In genomic region chr16:29847734-29848133, GRCm38 (mm10) we compare ENCODE assay signal across 15 mouse cellular contexts.
DNase-seq lines count a peak whose midpoint lies in the region; ATAC-seq lines count a peak whose summit lies in the region.
"Had no signal": no experiment of that assay in that cellular context is flagged by ENCODE, and none has a peak within 500 bp of the region (broad histone marks: within the 10 kb centered on the region; RNA-seq: fewer than 3 reads in every experiment).

No protein-coding gene starts in this region.

- DNase-seq in spleen, postnatal 36 days (ENCODE audit: low spot score in 2 of 2) = peak; percentile 60 to 71
- no peak for DNase-seq in spleen, postnatal 14 days (ENCODE audit: low spot score in 2 of 2)
- DNase-seq in testis, postnatal 10 days (ENCODE audit: low spot score) = no peak
- DNase-seq in gastrocnemius, postnatal 10 days = no peak
- DNase-seq in cerebellum, adult 9-11 months = no peak
- DNase-seq: adrenal gland, postnatal 25 days; cerebellum, adult 2 months; heart, postnatal 14 days; layer of hippocampus, postnatal 36 days; right cerebral cortex, postnatal 25 days; thymus, adult 18-20 months had no signal

- peak; percentile 44 for ATAC-seq in common myeloid progenitor, adult 5-6 weeks (replicated peaks; ENCODE audit: low read depth, poor library complexity, severe bottlenecking)
- peak; percentile 60 for ATAC-seq in megakaryocyte, adult 5-6 weeks (ENCODE audit: poor library complexity, severe bottlenecking)
- ATAC-seq: lung, postnatal 0 days; midbrain, embryonic 13.5 days had no signal

Comparison
In these comparisons a context has a peak if more than half of its experiments do, and no peak if none do; other contexts are left out.
1. DNase-seq: peak in spleen, postnatal 36 days (2 of 2); none in spleen, postnatal 14 days (0 of 2), testis, postnatal 10 days (single experiment), gastrocnemius, postnatal 10 days (single experiment) and cerebellum, adult 9-11 months (single experiment).